ENCODE assay signal across 8 mouse cellular contexts in genomic region chr13:6191915-6192295, GRCm38 (mm10).
DNase-seq lines count a peak whose midpoint lies in the region.

No protein-coding gene starts in this region.

- DNase-seq in adrenal gland, adult 2 months: peak; percentile 21
- DNase-seq in adrenal gland, postnatal 4 days (ENCODE audit: low spot score in 2 of 2): no peak
- peak; percentile 57 to 61 for DNase-seq in right cerebral cortex, adult 2 months (ENCODE audit: low spot score in 2 of 2)
- no peak for DNase-seq in right cerebral cortex, postnatal 4 days
- DNase-seq in kidney, postnatal 36 days: peak; percentile 19 to 39
- DNase-seq in yolk sac, embryonic 10.5 days (ENCODE audit: low spot score): peak; percentile 65
- no peak for DNase-seq in thymus, adult 18-20 months
- DNase-seq in layer of hippocampus, postnatal 14 days (ENCODE audit: low spot score in 2 of 2): no peak

Comparison
In these comparisons a context has a peak if more than half of its experiments do, and no peak if none do; other contexts are left out.
1. DNase-seq: peak in adrenal gland, adult 2 months (single experiment), right cerebral cortex, adult 2 months (2 of 2), kidney, postnatal 36 days (2 of 2) and yolk sac, embryonic 10.5 days (single experiment); none in adrenal gland, postnatal 4 days (0 of 2), right cerebral cortex, postnatal 4 days (single experiment), thymus, adult 18-20 months (0 of 2) and layer of hippocampus, postnatal 14 days (0 of 2).